17 mouse cellular contexts compared by ENCODE assay signal in the genomic region with DNA sequence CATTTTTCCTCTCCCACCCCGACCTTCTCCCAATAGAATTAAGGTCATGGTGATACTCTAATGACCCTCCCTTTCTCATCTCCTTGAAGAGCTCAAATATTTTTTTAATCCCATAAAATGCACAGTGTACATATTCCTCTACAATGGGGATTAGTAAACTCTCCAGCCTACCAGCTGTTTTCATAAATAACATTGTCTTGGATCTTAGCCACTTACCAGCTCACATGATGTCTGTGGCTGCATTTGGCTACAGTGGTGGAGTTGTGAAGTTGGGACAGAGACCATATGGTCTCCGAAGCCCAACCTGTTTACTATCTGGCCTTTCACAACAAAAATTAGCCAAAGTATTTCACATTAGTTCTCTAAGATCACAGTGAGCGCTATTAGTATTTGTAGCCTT.
DNase-seq lines count a peak whose midpoint lies in the region; ATAC-seq and TF ChIP-seq lines count a peak whose summit lies in the region.
"Had no signal": no experiment of that assay in that cellular context is flagged by ENCODE, and none has a peak within 500 bp of the region (broad histone marks: within the 10 kb centered on the region; RNA-seq: fewer than 3 reads in every experiment).

No protein-coding gene starts in this region.

- intact Hi-C loops in heart, postnatal 14 days (cut with DNase I), result no loop called here

- H3K4me3 ChIP-seq in kidney, embryonic 15.5 days (replicated peaks), result no peak overlapping the region
- H3K4me3 ChIP-seq in limb, embryonic 14.5 days (replicated peaks; ENCODE audit: low read length), result no peak overlapping the region
- H3K4me3 ChIP-seq: heart, embryonic 13.5 days; left cerebral cortex, adult 2 months; midbrain, embryonic 13.5 days had no signal

- no peaks in the 10 kb centered on the region for H3K36me3 ChIP-seq in kidney, embryonic 15.5 days
- no peaks in the 10 kb centered on the region for H3K36me3 ChIP-seq in limb, embryonic 14.5 days (ENCODE audit: control insufficient read depth, insufficient read depth, low read length)
- H3K36me3 ChIP-seq: midbrain, embryonic 13.5 days had no signal

- peak; percentile 34 for DNase-seq in heart, adult 8-10 months (ENCODE audit: low spot score)
- DNase-seq in heart, postnatal 14 days, result no peak
- DNase-seq in kidney, adult 8-10 months, result no peak
- peak; percentile 69 for DNase-seq in adipocyte (ENCODE audit: low spot score)
- no peak for DNase-seq in limb, embryonic 14.5 days (ENCODE audit: low spot score)
- no peak for DNase-seq in left cerebral cortex, adult 18-20 months (ENCODE audit: low spot score in 2 of 2)
- DNase-seq in left cerebral cortex, adult 8-10 months (ENCODE audit: low spot score in 2 of 2), result no peak
- DNase-seq: cerebellum, postnatal 14 days; forebrain, postnatal 0 days; gastrocnemius, postnatal 10 days had no signal

- H3K27ac ChIP-seq in kidney, embryonic 15.5 days, result no peak overlapping the region
- no peak overlapping the region for H3K27ac ChIP-seq in limb, embryonic 14.5 days (replicated peaks; ENCODE audit: low read depth, low read length)
- H3K27ac ChIP-seq: heart, embryonic 13.5 days; hindbrain, embryonic 14.5 days; left cerebral cortex, adult 2 months; macrophage; midbrain, embryonic 13.5 days had no signal

- no peaks in the 10 kb centered on the region for H3K27me3 ChIP-seq in kidney, embryonic 15.5 days
- no peaks in the 10 kb centered on the region for H3K27me3 ChIP-seq in limb, embryonic 14.5 days (ENCODE audit: control insufficient read depth, insufficient read depth, low read length)
- H3K27me3 ChIP-seq: heart, embryonic 13.5 days; midbrain, embryonic 13.5 days; Patski had no signal

- H3K4me2 ChIP-seq in kidney, embryonic 15.5 days, result no peak overlapping the region
- H3K4me2 ChIP-seq in limb, embryonic 14.5 days (replicated peaks; ENCODE audit: low read depth, low read length, severe bottlenecking), result no peak overlapping the region
- H3K4me2 ChIP-seq: heart, embryonic 13.5 days; hindbrain, embryonic 14.5 days; midbrain, embryonic 13.5 days had no signal

- H3K9me3 ChIP-seq in kidney, embryonic 15.5 days (replicated peaks), result no peaks in the 10 kb centered on the region
- H3K9me3 ChIP-seq in limb, embryonic 14.5 days (ENCODE audit: control insufficient read depth, low read length), result no peaks in the 10 kb centered on the region
- H3K9me3 ChIP-seq: midbrain, embryonic 13.5 days had no signal

- H3K9ac ChIP-seq in kidney, embryonic 15.5 days, result no peak overlapping the region
- no peak overlapping the region for H3K9ac ChIP-seq in limb, embryonic 14.5 days (ENCODE audit: low read depth, low read length, severe bottlenecking)
- H3K9ac ChIP-seq: forebrain, postnatal 0 days; heart, embryonic 13.5 days; hindbrain, embryonic 14.5 days; midbrain, embryonic 13.5 days had no signal

- no peak for TF ChIP-seq POLR2A in limb, embryonic 14.5 days (IDR thresholded peaks at IDR 0.05; ENCODE audit: borderline replicate concordance, extremely low read depth, insufficient read depth, insufficient read length)

- 0 out of 2 replicates have a peak, but pooled peaks cover 5% of the 10 kb centered on the region for H3K4me1 ChIP-seq in kidney, embryonic 15.5 days
- no peaks in the 10 kb centered on the region for H3K4me1 ChIP-seq in limb, embryonic 14.5 days (ENCODE audit: control insufficient read depth, insufficient read depth, low read length)

- ATAC-seq in kidney, embryonic 15.5 days (replicated peaks; ENCODE audit: low FRiP score), result peak; percentile 71; the same call in 1 of the 2 replicates
- peak; percentile 80; the same call in 1 of the 2 replicates for ATAC-seq in limb, embryonic 14.5 days (ENCODE audit: low FRiP score, low read depth)
- ATAC-seq: forebrain, postnatal 0 days; midbrain, embryonic 13.5 days; Patski had no signal

- WGBS in kidney, embryonic 15.5 days, result 73% methylated on average over 3 of the region's 3 CpGs
- 84% methylated on average over 3 of the region's 3 CpGs for WGBS in limb, embryonic 14.5 days

Comparison
In these comparisons a context has a peak if more than half of its experiments do, and no peak if none do; other contexts are left out.
1. DNase-seq: peak in heart, adult 8-10 months (single experiment) and adipocyte (single experiment); none in heart, postnatal 14 days (0 of 2), kidney, adult 8-10 months (0 of 2), limb, embryonic 14.5 days (single experiment), left cerebral cortex, adult 18-20 months (0 of 2) and left cerebral cortex, adult 8-10 months (0 of 2).